21 mouse cellular contexts compared by ENCODE assay signal in genomic region chr7:111277703-111278102, GRCm38 (mm10).
"Had no signal": no experiment of that assay in that cellular context is flagged by ENCODE, and none has a peak within 500 bp of the region (broad histone marks: within the 10 kb centered on the region; RNA-seq: fewer than 3 reads in every experiment).

No protein-coding gene starts in this region.

- H3K27ac ChIP-seq: left cerebral cortex, adult 2 months; liver, embryonic 12.5 days; liver, embryonic 15.5 days; midbrain, embryonic 10.5 days; midbrain, embryonic 13.5 days; stomach, postnatal 0 days had no signal

- H3K36me3 ChIP-seq: liver, embryonic 12.5 days; liver, embryonic 15.5 days; midbrain, embryonic 10.5 days; midbrain, embryonic 13.5 days had no signal

- H3K4me3 ChIP-seq: left cerebral cortex, adult 2 months; liver, embryonic 12.5 days; liver, embryonic 15.5 days; megakaryocyte, embryonic 14.5 days; midbrain, embryonic 10.5 days; midbrain, embryonic 13.5 days; myocyte had no signal

- DNase-seq: kidney, adult 18-20 months; kidney, adult 9 months; kidney, postnatal 14 days; kidney, postnatal 4 days; lung, embryonic 14.5 days; lung, postnatal 10 days; lung, postnatal 4 days; right cerebral cortex, adult 18-20 months; right cerebral cortex, postnatal 14 days; right cerebral cortex, postnatal 4 days; thymus, postnatal 25 days had no signal

- H3K27me3 ChIP-seq: liver, embryonic 12.5 days; liver, embryonic 15.5 days; megakaryocyte, embryonic 14.5 days; midbrain, embryonic 13.5 days had no signal

- H3K9me3 ChIP-seq: liver, embryonic 12.5 days; liver, embryonic 15.5 days; megakaryocyte, embryonic 14.5 days; midbrain, embryonic 10.5 days; midbrain, embryonic 13.5 days had no signal

- ATAC-seq: intestine, embryonic 16.5 days; liver, embryonic 12.5 days; midbrain, embryonic 13.5 days; midbrain, embryonic 16.5 days had no signal

- H3K9ac ChIP-seq: liver, embryonic 12.5 days; liver, embryonic 15.5 days; lung, embryonic 14.5 days; midbrain, embryonic 13.5 days had no signal

- H3K4me1 ChIP-seq: liver, embryonic 12.5 days; liver, embryonic 15.5 days; midbrain, embryonic 13.5 days had no signal

- H3K4me2 ChIP-seq: liver, embryonic 12.5 days; liver, embryonic 15.5 days; lung, embryonic 14.5 days; midbrain, embryonic 13.5 days had no signal
